Mouse (Mus musculus): Measurements from ENCODE around the gene Zswim7. TPM values are rescaled to one million over a fixed set of nuclear protein-coding genes. Genes with fewer than 3 reads are reported as not detected.

Gene Zswim7
- polyA plus RNA-seq, 1 experiment = not detected

DNA sequence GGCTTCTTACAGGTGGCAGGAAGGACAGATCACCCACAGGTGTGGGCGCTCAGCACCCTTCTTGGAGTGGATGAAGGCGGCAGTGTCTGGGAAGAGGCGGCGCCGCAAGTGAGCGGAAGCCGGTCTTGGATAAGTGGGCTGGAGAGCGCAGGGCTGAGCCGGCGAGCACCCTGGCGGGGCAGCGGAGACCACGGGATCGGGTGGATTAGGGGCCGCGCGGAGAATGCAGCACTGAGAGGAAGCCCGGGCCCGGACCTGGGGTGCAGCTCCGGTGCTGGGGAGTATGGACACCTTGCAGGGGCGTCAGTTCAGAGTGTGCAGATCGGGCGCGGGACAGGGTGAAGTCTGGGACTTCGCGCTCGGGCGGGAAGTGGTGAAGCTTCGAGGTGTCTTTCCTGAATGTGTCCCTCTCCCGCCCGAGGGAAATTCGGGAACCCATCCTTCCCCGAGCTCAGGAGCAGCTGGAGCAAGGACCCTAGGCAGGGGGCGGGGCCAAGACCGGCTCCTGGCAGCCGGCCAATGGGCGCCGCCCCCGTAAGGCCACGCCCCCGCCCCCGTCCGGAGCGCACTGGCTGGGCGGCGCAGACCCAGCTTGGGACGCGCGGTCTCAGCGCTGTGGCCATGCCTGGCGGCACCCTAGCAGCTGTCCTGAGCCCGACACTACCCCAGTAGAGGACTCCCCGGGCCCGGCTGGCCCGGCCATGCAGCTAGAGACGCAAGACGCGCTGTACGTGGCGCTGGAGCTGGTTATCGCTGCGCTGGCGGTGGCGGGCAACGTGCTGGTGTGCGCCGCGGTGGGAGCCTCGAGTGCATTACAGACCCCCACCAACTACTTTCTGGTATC lies 32.6 kb downstream of the Zswim7 start, which contains the start of gene Adora2b:
Gene Adora2b, plus strand, starts transcription at position 584 of the 844 bp plus-strand sequence.
- Histone ChIP-seq H3K4me1 (ENCODE audit: control insufficient read depth, insufficient read depth, low read length) (peaks cover 16% of the 10 kb centered on the region), H3K4me3 (ENCODE audit: insufficient read depth, low read depth, low read length) (peak within 1 kb of the TSS; percentile 54), H3K27ac (ENCODE audit: insufficient read depth, low read depth, low read length) (no peak within 1 kb of the TSS)
- WGBS = under 1% methylated on average over 68 of the region's 69 CpGs
- TF ChIP-seq CTCF (IDR thresholded peaks at IDR 0.05; ENCODE audit: insufficient read depth, low read depth, low read length) (no peak), POLR2A (IDR thresholded peaks at IDR 0.05; ENCODE audit: insufficient read depth, low read depth, low read length) (no peak)

GRCm38 (mm10) chr11:62247759-62248400 lies 33.3 kb downstream of the Zswim7 start:
- H3K4me1 ChIP-seq (ENCODE audit: control insufficient read depth, insufficient read depth, low read length) = peaks cover 16% of the 10 kb centered on the region
- no peak overlapping the region for H3K27ac ChIP-seq (ENCODE audit: insufficient read depth, low read depth, low read length)
- WGBS = 37% methylated on average over 18 of the region's 18 CpGs
- peak overlapping the region; percentile 54 for H3K4me3 ChIP-seq (ENCODE audit: insufficient read depth, low read depth, low read length)
- TF ChIP-seq POLR2A (IDR thresholded peaks at IDR 0.05; ENCODE audit: insufficient read depth, low read depth, low read length) (no peak), CTCF (IDR thresholded peaks at IDR 0.05; ENCODE audit: insufficient read depth, low read depth, low read length) (no peak)

DNA sequence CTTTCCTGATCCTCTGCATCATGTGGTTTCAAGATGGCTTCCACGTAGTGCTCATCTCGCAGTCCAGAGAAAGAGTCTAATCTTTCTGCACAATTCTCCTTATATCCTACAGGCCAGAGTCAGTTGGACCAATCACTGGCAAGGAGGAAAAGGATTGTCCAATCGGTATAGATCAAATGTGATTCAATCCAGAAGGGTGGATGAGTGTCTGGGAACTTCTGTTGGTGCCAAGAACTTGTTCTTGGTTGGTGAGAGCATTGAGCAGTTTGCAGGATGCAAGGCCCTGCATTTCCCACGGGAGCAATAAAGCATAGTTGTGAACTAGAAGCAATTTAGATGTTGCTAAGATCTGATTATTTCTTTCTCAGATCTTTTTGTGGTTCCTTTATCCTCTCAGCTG lies 36.7 kb downstream of the Zswim7 start:
- no peak for TF ChIP-seq POLR2A (IDR thresholded peaks at IDR 0.05; ENCODE audit: insufficient read depth, low read depth, low read length)
- no peak for TF ChIP-seq CTCF (IDR thresholded peaks at IDR 0.05; ENCODE audit: insufficient read depth, low read depth, low read length)
- Histone ChIP-seq H3K4me3 (ENCODE audit: insufficient read depth, low read depth, low read length) (no peak overlapping the region), H3K27ac (ENCODE audit: insufficient read depth, low read depth, low read length) (no peak overlapping the region), H3K4me1 (ENCODE audit: control insufficient read depth, insufficient read depth, low read length) (peaks cover 13% of the 10 kb centered on the region)
- WGBS = 88% methylated on average over 4 of the region's 4 CpGs

GRCm38 (mm10) chr11:62243871-62244270 lies 37.3 kb downstream of the Zswim7 start:
- 79% methylated on average over 8 of the region's 8 CpGs for WGBS
- Histone ChIP-seq H3K4me1 (ENCODE audit: control insufficient read depth, insufficient read depth, low read length) (peaks cover 7% of the 10 kb centered on the region), H3K4me3 (ENCODE audit: insufficient read depth, low read depth, low read length) (no peak overlapping the region), H3K27ac (ENCODE audit: insufficient read depth, low read depth, low read length) (no peak overlapping the region)
- TF ChIP-seq CTCF (IDR thresholded peaks at IDR 0.05; ENCODE audit: insufficient read depth, low read depth, low read length) = no peak
- TF ChIP-seq POLR2A (IDR thresholded peaks at IDR 0.05; ENCODE audit: insufficient read depth, low read depth, low read length) = no peak

- no peak for TF ChIP-seq POLR2A (IDR thresholded peaks at IDR 0.05; ENCODE audit: insufficient read depth, low read depth, low read length)
- no peak for TF ChIP-seq CTCF (IDR thresholded peaks at IDR 0.05; ENCODE audit: insufficient read depth, low read depth, low read length)
- WGBS = 88% methylated on average over 12 of the region's 12 CpGs
- Histone ChIP-seq H3K4me3 (ENCODE audit: insufficient read depth, low read depth, low read length) (no peak overlapping the region), H3K27ac (ENCODE audit: insufficient read depth, low read depth, low read length) (no peak overlapping the region), H3K4me1 (ENCODE audit: control insufficient read depth, insufficient read depth, low read length) (no peaks in the 10 kb centered on the region)
Observed at GRCm38 (mm10) chr11:62240631-62241261, 40.4 kb downstream of the Zswim7 start.

DNA sequence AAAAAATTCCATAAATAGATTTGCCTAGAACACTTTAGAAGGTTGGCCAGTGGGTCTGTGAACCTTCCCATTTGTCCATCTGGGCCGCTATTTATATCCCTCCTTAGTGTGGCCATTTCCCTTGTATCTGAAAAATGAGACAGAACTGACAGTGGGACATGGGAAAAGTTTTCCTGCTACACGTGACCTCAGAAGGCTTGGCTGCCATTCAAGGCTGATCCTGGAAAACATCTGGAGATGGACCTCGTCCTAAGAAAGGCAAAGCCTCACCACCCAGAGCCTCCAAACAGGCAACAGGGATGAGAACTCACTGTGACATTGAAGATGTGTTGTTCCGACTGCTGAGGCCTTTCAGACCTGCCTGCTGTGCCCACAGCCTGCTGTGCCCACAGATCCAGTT lies 56.4 kb downstream of the Zswim7 start:
- no peak overlapping the region for H3K27ac ChIP-seq (ENCODE audit: insufficient read depth, low read depth, low read length)
- no peak overlapping the region for H3K4me3 ChIP-seq (ENCODE audit: insufficient read depth, low read depth, low read length)
- H3K4me1 ChIP-seq (ENCODE audit: control insufficient read depth, insufficient read depth, low read length) = no peaks in the 10 kb centered on the region
- 84% methylated on average over 4 of the region's 4 CpGs for WGBS
- TF ChIP-seq POLR2A (IDR thresholded peaks at IDR 0.05; ENCODE audit: insufficient read depth, low read depth, low read length) (no peak), CTCF (IDR thresholded peaks at IDR 0.05; ENCODE audit: insufficient read depth, low read depth, low read length) (no peak)

GRCm38 (mm10) chr11:62223962-62224361 lies 57.2 kb downstream of the Zswim7 start:
- H3K27ac ChIP-seq (ENCODE audit: insufficient read depth, low read depth, low read length) = no peak overlapping the region
- 85% methylated on average over 7 of the region's 7 CpGs for WGBS
- TF ChIP-seq POLR2A (IDR thresholded peaks at IDR 0.05; ENCODE audit: insufficient read depth, low read depth, low read length) (no peak), CTCF (IDR thresholded peaks at IDR 0.05; ENCODE audit: insufficient read depth, low read depth, low read length) (no peak)

GRCm38 (mm10) chr11:62223416-62223815 lies 57.8 kb downstream of the Zswim7 start:
- Histone ChIP-seq H3K27ac (ENCODE audit: insufficient read depth, low read depth, low read length) (no peak overlapping the region), H3K4me1 (ENCODE audit: control insufficient read depth, insufficient read depth, low read length) (no peaks in the 10 kb centered on the region), H3K4me3 (ENCODE audit: insufficient read depth, low read depth, low read length) (no peak overlapping the region)
- WGBS = 91% methylated on average over 5 of the region's 5 CpGs
- TF ChIP-seq POLR2A (IDR thresholded peaks at IDR 0.05; ENCODE audit: insufficient read depth, low read depth, low read length) (no peak), CTCF (IDR thresholded peaks at IDR 0.05; ENCODE audit: insufficient read depth, low read depth, low read length) (no peak)

More at GRCm38 (mm10) chr11:62223962-62224361, 57.2 kb downstream of the Zswim7 start:
- H3K4me1 ChIP-seq (ENCODE audit: control insufficient read depth, insufficient read depth, low read length) = no peaks in the 10 kb centered on the region
- H3K4me3 ChIP-seq (ENCODE audit: insufficient read depth, low read depth, low read length) = no peak overlapping the region
